Mouse (Mus musculus) frontal cortex, postnatal 14 days (tissue): Measurements from ENCODE around the gene 6430628N08Rik.

Experiments
- DNase-seq, 2 experiments: peaks; one replicate each; pipeline ENCODE4 v3.0.0; 2022; ENCODE audit warnings: low spot score in 2 of 2

Gene 6430628N08Rik

GRCm38 (mm10) chr4:115890553-115890952, at the start of gene 6430628N08Rik:
Gene 6430628N08Rik, plus strand, starts transcription at chr4:115890665.
- DNase-seq, result no peak

- DNase-seq, result no peak
These were observed 49.6 kb upstream of the 6430628N08Rik start for GRCm38 (mm10) chr4:115840842-115841241.

GRCm38 (mm10) chr4:115846656-115847055, 43.8 kb upstream of the 6430628N08Rik start:
- no peak for DNase-seq

GRCm38 (mm10) chr4:115847377-115847776, 43.1 kb upstream of the 6430628N08Rik start:
- no peak for DNase-seq

- no peak for DNase-seq
These were observed 42.4 kb upstream of the 6430628N08Rik start for GRCm38 (mm10) chr4:115848083-115848482.

GRCm38 (mm10) chr4:115848990-115849677, 41.3 kb upstream of the 6430628N08Rik start:
- DNase-seq, result no peak

- DNase-seq, result no peak
These were observed 40.4 kb upstream of the 6430628N08Rik start for GRCm38 (mm10) chr4:115850111-115850510.

- no peak for DNase-seq
These were observed 39.8 kb upstream of the 6430628N08Rik start for GRCm38 (mm10) chr4:115850631-115851030.

GRCm38 (mm10) chr4:115851569-115851968, 38.9 kb upstream of the 6430628N08Rik start:
- no peak for DNase-seq

GRCm38 (mm10) chr4:115855100-115855499, 35.4 kb upstream of the 6430628N08Rik start:
- DNase-seq, result no peak

- DNase-seq, result no peak
These were observed 34.9 kb upstream of the 6430628N08Rik start for GRCm38 (mm10) chr4:115855609-115856008.

- DNase-seq, result no peak
These were observed 34.2 kb upstream of the 6430628N08Rik start for GRCm38 (mm10) chr4:115856282-115856681.

GRCm38 (mm10) chr4:115857293-115857883, 33.1 kb upstream of the 6430628N08Rik start:
- DNase-seq, result no peak

GRCm38 (mm10) chr4:115863352-115863751, 27.1 kb upstream of the 6430628N08Rik start:
- DNase-seq, result no peak

GRCm38 (mm10) chr4:115863880-115864279, 26.6 kb upstream of the 6430628N08Rik start:
- no peak for DNase-seq

- DNase-seq, result no peak
These were observed 20.8 kb upstream of the 6430628N08Rik start for GRCm38 (mm10) chr4:115869512-115870210.

GRCm38 (mm10) chr4:115873231-115873630, 17.2 kb upstream of the 6430628N08Rik start:
- no peak for DNase-seq

- no peak for DNase-seq
These were observed 12.2 kb upstream of the 6430628N08Rik start for GRCm38 (mm10) chr4:115878216-115878678.

GRCm38 (mm10) chr4:115878828-115879227, 11.6 kb upstream of the 6430628N08Rik start:
- no peak for DNase-seq

- DNase-seq, result no peak
These were observed 9.3 kb upstream of the 6430628N08Rik start for GRCm38 (mm10) chr4:115881183-115881582.

- no peak for DNase-seq
These were observed 8.3 kb upstream of the 6430628N08Rik start for GRCm38 (mm10) chr4:115882195-115882594.

GRCm38 (mm10) chr4:115884022-115884421, 6.4 kb upstream of the 6430628N08Rik start, which contains the start of gene Kncn:
Gene Kncn, plus strand, starts transcription at chr4:115884400.
- no peak for DNase-seq

- no peak for DNase-seq
These were observed 4.6 kb upstream of the 6430628N08Rik start for GRCm38 (mm10) chr4:115885846-115886245.
